Mouse (Mus musculus) neural tube, embryonic 12.5 days (tissue): ENCODE data around the gene Gm14409. TPM values are rescaled to one million over a fixed set of nuclear protein-coding genes. Genes with fewer than 3 reads are reported as not detected.
"Not testable (repeated sequence)": the region's sequence is repeated elsewhere in the genome, so short reads cannot be mapped to it uniquely, and the experiment has no call there.

Source experiments
- ATAC-seq: fragments of 200-750 bp; cut with Nextera tagmentation; 2 replicates; pipeline ENCODE4 v1.8.0; 2017; ENCODE audit warnings: low read depth, mild to moderate bottlenecking, moderate TSS enrichment, moderate library complexity; ENCODE audit not compliant: low FRiP score
- H3K27ac ChIP-seq: fragments of 300-500 bp; sonication (generic); 2 replicates; pipeline ENCODE4 v1.5.1; 2016
- H3K27me3 ChIP-seq: fragments of 300-500 bp; sonication (generic); replicated peaks from 2 replicates; pipeline ENCODE4 v1.6.1; 2016; ENCODE audit warnings: mild to moderate bottlenecking
- H3K36me3 ChIP-seq: fragments of 300-500 bp; sonication (generic); 2 replicates; pipeline ENCODE4 v1.6.1; 2016; ENCODE audit warnings: mild to moderate bottlenecking
- H3K4me1 ChIP-seq: fragments of 300-500 bp; sonication (generic); 2 replicates; pipeline ENCODE4 v1.6.1; 2016
- H3K4me2 ChIP-seq: fragments of 300-500 bp; sonication (generic); replicated peaks from 2 replicates; pipeline ENCODE4 v1.6.1; 2016; ENCODE audit warnings: mild to moderate bottlenecking
- H3K4me3 ChIP-seq: fragments of 300-500 bp; sonication (generic); 2 replicates; pipeline ENCODE4 v1.5.1; 2016
- H3K9ac ChIP-seq: fragments of 300-500 bp; sonication (generic); 2 replicates; pipeline ENCODE4 v1.6.1; 2016; ENCODE audit warnings: mild to moderate bottlenecking
- H3K9me3 ChIP-seq: fragments of 300-500 bp; sonication (generic); 2 replicates; pipeline ENCODE4 v1.6.1; 2016; ENCODE audit warnings: mild to moderate bottlenecking
- WGBS: fragments of 180-500 bp; shearing (Covaris S2); methylation state at CpG from one replicate; pipeline ENCODE4 v1.1.7; 2016; 5-methylcytosine and 5-hydroxymethylcytosine counted together
- polyA plus RNA-seq: library from polyadenylated mRNA; unstranded; fragments of >200 nt; fragmentation: Nextera tagmentation; extraction: Ambion mirVana; gene quantifications from 2 replicates; pipeline ENCODE4 v1.2.1, GENCODE M21; 2016

Gene Gm14409
- not detected in 2 replicates for polyA plus RNA-seq

GRCm38 (mm10) chr2:177266936-177267335 lies at the start of gene Gm14409:
TSS of gene Gm14409 (minus strand) at chr2:177267036.
- not testable (repeated sequence) for H3K36me3 ChIP-seq, H3K9ac ChIP-seq, H3K4me1 ChIP-seq, H3K9me3 ChIP-seq, H3K4me2 ChIP-seq, H3K27me3 ChIP-seq, H3K4me3 ChIP-seq, ATAC-seq, H3K27ac ChIP-seq
- no CpG with 5 or more reads among the region's 2 CpGs for WGBS

GRCm38 (mm10) chr2:177309627-177310026 lies 42.8 kb upstream of the Gm14409 start:
- not testable (repeated sequence) for H3K27me3 ChIP-seq, H3K4me1 ChIP-seq, H3K27ac ChIP-seq, H3K4me2 ChIP-seq, H3K9me3 ChIP-seq, H3K4me3 ChIP-seq, H3K36me3 ChIP-seq, H3K9ac ChIP-seq, ATAC-seq
- WGBS = 89% methylated on average over 4 of the region's 4 CpGs

- H3K4me1 ChIP-seq, H3K27me3 ChIP-seq, H3K9me3 ChIP-seq, ATAC-seq, H3K36me3 ChIP-seq, H3K4me2 ChIP-seq, H3K27ac ChIP-seq, H3K4me3 ChIP-seq, H3K9ac ChIP-seq: not testable (repeated sequence)
- WGBS = no CpG with 5 or more reads among the region's 2 CpGs
These were observed 38.1 kb upstream of the Gm14409 start for GRCm38 (mm10) chr2:177304980-177305379.

GRCm38 (mm10) chr2:177283701-177284100 lies 16.9 kb upstream of the Gm14409 start:
- H3K27me3 ChIP-seq, ATAC-seq, H3K4me3 ChIP-seq, H3K27ac ChIP-seq, H3K4me1 ChIP-seq, H3K9me3 ChIP-seq, H3K36me3 ChIP-seq, H3K9ac ChIP-seq, H3K4me2 ChIP-seq: not testable (repeated sequence)
- WGBS = 25% methylated on average over 3 of the region's 3 CpGs

- ATAC-seq, H3K27ac ChIP-seq, H3K27me3 ChIP-seq, H3K4me2 ChIP-seq, H3K4me1 ChIP-seq, H3K9me3 ChIP-seq, H3K36me3 ChIP-seq, H3K9ac ChIP-seq, H3K4me3 ChIP-seq: not testable (repeated sequence)
- WGBS = 76% methylated on average over 2 of the region's 2 CpGs
These were observed 10.9 kb upstream of the Gm14409 start for GRCm38 (mm10) chr2:177277754-177278153.

GRCm38 (mm10) chr2:177272237-177272636 lies 5.4 kb upstream of the Gm14409 start:
- not testable (repeated sequence) for H3K9me3 ChIP-seq, H3K9ac ChIP-seq, H3K4me3 ChIP-seq, H3K27ac ChIP-seq, ATAC-seq, H3K36me3 ChIP-seq, H3K4me2 ChIP-seq, H3K4me1 ChIP-seq, H3K27me3 ChIP-seq
- WGBS = 86% methylated on average over 2 of the region's 2 CpGs

GRCm38 (mm10) chr2:177247449-177247848 lies 19.4 kb downstream of the Gm14409 start:
- not testable (repeated sequence) for H3K27me3 ChIP-seq, H3K4me3 ChIP-seq, H3K9ac ChIP-seq, ATAC-seq, H3K27ac ChIP-seq, H3K4me1 ChIP-seq, H3K9me3 ChIP-seq, H3K36me3 ChIP-seq, H3K4me2 ChIP-seq
- WGBS = 86% methylated on average over 2 of the region's 2 CpGs

- ATAC-seq, H3K27ac ChIP-seq, H3K36me3 ChIP-seq, H3K4me2 ChIP-seq, H3K4me3 ChIP-seq, H3K9ac ChIP-seq, H3K9me3 ChIP-seq, H3K4me1 ChIP-seq, H3K27me3 ChIP-seq: not testable (repeated sequence)
- WGBS = 51% methylated on average over 2 of the region's 2 CpGs
These were observed 36.4 kb downstream of the Gm14409 start for GRCm38 (mm10) chr2:177230461-177230860.

Other genes starting within 250 kb of the Gm14409 start
- not detected in 2 replicates for gene Gm14401, start 192.7 kb downstream of the Gm14409 start, polyA plus RNA-seq
- gene Gm14410, start 60.6 kb downstream of the Gm14409 start, polyA plus RNA-seq = 25.8 and 27.4 TPM in 2 replicates
- gene Gm14412, start 57.3 kb upstream of the Gm14409 start, polyA plus RNA-seq = 0.16 TPM in 1 of 2 replicates, not detected in the other
- gene Gm14418, start 131.3 kb upstream of the Gm14409 start, polyA plus RNA-seq = 4.0 and 5.1 TPM in 2 replicates
- 3.9 and 7.8 TPM in 2 replicates for gene Zfp970, start 197.7 kb upstream of the Gm14409 start, polyA plus RNA-seq
- 2.5 and 3.1 TPM in 2 replicates for gene Gm14403, start 231.2 kb upstream of the Gm14409 start, polyA plus RNA-seq